Mouse (Mus musculus): Measurements from ENCODE around the gene Prss22. TPM values are rescaled to one million over a fixed set of nuclear protein-coding genes. Genes with fewer than 3 reads are reported as not detected.
"Not testable (repeated sequence)": the region's sequence is repeated elsewhere in the genome, so short reads cannot be mapped to it uniquely, and the experiment has no call there.

The Prss22 gene
- polyA plus RNA-seq, 1 experiment from 2014 or later, result not detected

- DNase-seq (ENCODE audit: low spot score), result no peak
- Histone ChIP-seq H3K9me3 (ENCODE audit: control insufficient read depth, low read length) (no peaks in the 10 kb centered on the region), H3K4me3 (replicated peaks; ENCODE audit: low read length) (no peak overlapping the region), H3K4me2 (replicated peaks) (no peak overlapping the region), H3K9ac (no peak overlapping the region), H3K27me3 (ENCODE audit: control insufficient read depth, insufficient read depth, low read length) (no peaks in the 10 kb centered on the region), H3K36me3 (replicated peaks; ENCODE audit: control insufficient read depth, insufficient read depth) (no peaks in the 10 kb centered on the region), H3K27ac (no peak overlapping the region), H3K4me1 (replicated peaks; ENCODE audit: control insufficient read depth, insufficient read depth, low read length) (no peaks in the 10 kb centered on the region)
- WGBS, result 22% methylated on average over 6 of the region's 6 CpGs
- no peak for ATAC-seq (ENCODE audit: low FRiP score)
Measured at GRCm38 (mm10) chr17:23965805-23966425, 32.0 kb downstream of the Prss22 start.

DNA sequence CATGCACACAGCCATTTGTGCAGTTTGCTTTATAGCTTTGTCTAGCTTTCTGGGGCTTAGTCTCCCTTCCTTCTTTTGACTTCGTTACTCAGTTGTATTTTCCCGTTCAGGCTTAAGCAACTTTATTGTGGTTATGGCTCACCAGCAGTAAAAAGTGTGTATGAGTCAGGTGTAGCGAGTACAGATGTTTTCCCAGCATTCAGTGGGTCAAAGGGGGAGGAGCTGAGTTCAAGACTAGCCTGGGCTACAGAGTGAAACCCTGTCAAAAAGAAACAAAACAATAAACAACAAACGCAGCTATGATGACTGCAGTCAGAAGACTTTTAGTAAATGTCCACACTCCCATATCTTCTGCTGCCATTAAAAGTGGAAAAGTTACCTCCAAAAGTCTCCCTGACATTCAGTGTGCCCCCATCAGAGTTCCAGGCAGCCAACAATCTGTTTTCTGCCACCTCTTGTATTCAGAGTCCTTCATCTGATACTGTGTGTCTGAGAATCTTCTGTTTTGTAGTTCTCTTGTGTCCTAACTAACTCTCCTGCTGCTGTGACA, 36.3 kb downstream of the Prss22 start:
- H3K36me3 ChIP-seq (replicated peaks; ENCODE audit: control insufficient read depth, insufficient read depth), result no peaks in the 10 kb centered on the region
- no peak overlapping the region for H3K9ac ChIP-seq
- ATAC-seq (ENCODE audit: low FRiP score) (no peak), DNase-seq (ENCODE audit: low spot score) (no peak)
- no peak overlapping the region for H3K4me3 ChIP-seq (replicated peaks; ENCODE audit: low read length)
- no peaks in the 10 kb centered on the region for H3K9me3 ChIP-seq (ENCODE audit: control insufficient read depth, low read length)
- H3K4me2 ChIP-seq (replicated peaks), result no peak overlapping the region
- no peaks in the 10 kb centered on the region for H3K27me3 ChIP-seq (ENCODE audit: control insufficient read depth, insufficient read depth, low read length)
- H3K27ac ChIP-seq, result no peak overlapping the region
- WGBS, result 63% methylated on average over 4 of the region's 4 CpGs
- H3K4me1 ChIP-seq (replicated peaks; ENCODE audit: control insufficient read depth, insufficient read depth, low read length), result no peaks in the 10 kb centered on the region

GRCm38 (mm10) chr17:23960084-23960738, 37.7 kb downstream of the Prss22 start:
- no peaks in the 10 kb centered on the region for H3K4me1 ChIP-seq (replicated peaks; ENCODE audit: control insufficient read depth, insufficient read depth, low read length)
- no peaks in the 10 kb centered on the region for H3K36me3 ChIP-seq (replicated peaks; ENCODE audit: control insufficient read depth, insufficient read depth)
- H3K9ac ChIP-seq, result no peak overlapping the region
- H3K4me2 ChIP-seq (replicated peaks), result no peak overlapping the region
- DNase-seq (ENCODE audit: low spot score), result peak; percentile 91
- peak; percentile 94 for ATAC-seq (ENCODE audit: low FRiP score)
- no peak overlapping the region for H3K27ac ChIP-seq
- H3K27me3 ChIP-seq (ENCODE audit: control insufficient read depth, insufficient read depth, low read length), result no peaks in the 10 kb centered on the region
- WGBS, result 38% methylated on average over 3 of the region's 3 CpGs
- no peak overlapping the region for H3K4me3 ChIP-seq (replicated peaks; ENCODE audit: low read length)
- no peaks in the 10 kb centered on the region for H3K9me3 ChIP-seq (ENCODE audit: control insufficient read depth, low read length)

GRCm38 (mm10) chr17:23955174-23955573, 42.7 kb downstream of the Prss22 start, which contains the start of gene Sbpl:
Gene Sbpl, minus strand, starts transcription at chr17:23955274.
- ATAC-seq (ENCODE audit: low FRiP score) (no peak), DNase-seq (ENCODE audit: low spot score) (no peak)
- H3K9me3 ChIP-seq (ENCODE audit: control insufficient read depth, low read length), result no peaks in the 10 kb centered on the region
- no peak within 1 kb of the TSS for H3K27ac ChIP-seq
- H3K27me3 ChIP-seq (ENCODE audit: control insufficient read depth, insufficient read depth, low read length), result no peaks in the 10 kb centered on the region
- H3K4me1 ChIP-seq (replicated peaks; ENCODE audit: control insufficient read depth, insufficient read depth, low read length), result no peaks in the 10 kb centered on the region
- no peak within 1 kb of the TSS for H3K4me2 ChIP-seq (replicated peaks)
- H3K36me3 ChIP-seq (replicated peaks; ENCODE audit: control insufficient read depth, insufficient read depth), result no peaks in the 10 kb centered on the region
- H3K9ac ChIP-seq, result no peak within 1 kb of the TSS
- 68% methylated on average over 5 of the region's 5 CpGs for WGBS
- no peak within 1 kb of the TSS for H3K4me3 ChIP-seq (replicated peaks; ENCODE audit: low read length)

GRCm38 (mm10) chr17:23950828-23951227, 47.1 kb downstream of the Prss22 start:
- not testable (repeated sequence) for H3K9me3 ChIP-seq (ENCODE audit: control insufficient read depth, low read length); H3K9ac ChIP-seq; DNase-seq (ENCODE audit: low spot score); ATAC-seq (ENCODE audit: low FRiP score); H3K27ac ChIP-seq; H3K4me1 ChIP-seq (replicated peaks; ENCODE audit: control insufficient read depth, insufficient read depth, low read length); H3K4me2 ChIP-seq (replicated peaks); H3K36me3 ChIP-seq (replicated peaks; ENCODE audit: control insufficient read depth, insufficient read depth); H3K27me3 ChIP-seq (ENCODE audit: control insufficient read depth, insufficient read depth, low read length); H3K4me3 ChIP-seq (replicated peaks; ENCODE audit: low read length)
- WGBS, result 79% methylated on average over 4 of the region's 4 CpGs

GRCm38 (mm10) chr17:23949068-23949467, 48.8 kb downstream of the Prss22 start:
- no peaks in the 10 kb centered on the region for H3K36me3 ChIP-seq (replicated peaks; ENCODE audit: control insufficient read depth, insufficient read depth)
- no peaks in the 10 kb centered on the region for H3K4me1 ChIP-seq (replicated peaks; ENCODE audit: control insufficient read depth, insufficient read depth, low read length)
- H3K27ac ChIP-seq, result no peak overlapping the region
- no peaks in the 10 kb centered on the region for H3K27me3 ChIP-seq (ENCODE audit: control insufficient read depth, insufficient read depth, low read length)
- ATAC-seq (ENCODE audit: low FRiP score) (no peak), DNase-seq (ENCODE audit: low spot score) (no peak)
- WGBS, result 96% methylated on average over 2 of the region's 2 CpGs
- H3K4me2 ChIP-seq (replicated peaks), result no peak overlapping the region
- no peaks in the 10 kb centered on the region for H3K9me3 ChIP-seq (ENCODE audit: control insufficient read depth, low read length)
- H3K4me3 ChIP-seq (replicated peaks; ENCODE audit: low read length), result no peak overlapping the region
- no peak overlapping the region for H3K9ac ChIP-seq

GRCm38 (mm10) chr17:23947486-23947885, 50.4 kb downstream of the Prss22 start:
- H3K36me3 ChIP-seq (replicated peaks; ENCODE audit: control insufficient read depth, insufficient read depth); H3K4me2 ChIP-seq (replicated peaks); DNase-seq (ENCODE audit: low spot score); H3K9me3 ChIP-seq (ENCODE audit: control insufficient read depth, low read length); H3K9ac ChIP-seq; H3K4me1 ChIP-seq (replicated peaks; ENCODE audit: control insufficient read depth, insufficient read depth, low read length); H3K4me3 ChIP-seq (replicated peaks; ENCODE audit: low read length); ATAC-seq (ENCODE audit: low FRiP score); H3K27me3 ChIP-seq (ENCODE audit: control insufficient read depth, insufficient read depth, low read length); H3K27ac ChIP-seq: not testable (repeated sequence)
- 78% methylated on average over 4 of the region's 4 CpGs for WGBS

Small RNA genes lying within 50 kb of the gene (microRNA-seq; reads per million reads assigned to microRNA genes)
- gene Gm27700, result not detected

Other genes starting within 250 kb of the Prss22 start
- gene Flywch1, start 226.5 kb downstream of the Prss22 start, polyA plus RNA-seq (2014; fragmentation: Nextera tagmentation; extraction: Ambion mirVana), result 179 and 183 TPM in 2 replicates
- gene Flywch2, start 212.0 kb downstream of the Prss22 start, polyA plus RNA-seq (2014; fragmentation: Nextera tagmentation; extraction: Ambion mirVana), result 75.4 and 78.4 TPM in 2 replicates
- gene Srrm2, start 207.6 kb downstream of the Prss22 start, polyA plus RNA-seq (2014; fragmentation: Nextera tagmentation; extraction: Ambion mirVana), result 390 and 455 TPM in 2 replicates
- gene Elob, start 169.0 kb downstream of the Prss22 start, polyA plus RNA-seq (2014; fragmentation: Nextera tagmentation; extraction: Ambion mirVana), result 1,176 and 1,404 TPM in 2 replicates
- gene Prss33, start 162.0 kb downstream of the Prss22 start, polyA plus RNA-seq (2014; fragmentation: Nextera tagmentation; extraction: Ambion mirVana), result not detected in 2 replicates
- 0.16 TPM in 1 of 2 replicates, not detected in the other for gene Prss32, start 154.2 kb downstream of the Prss22 start, polyA plus RNA-seq (2014; fragmentation: Nextera tagmentation; extraction: Ambion mirVana)
- 1.1 and 2.3 TPM in 2 replicates for gene Prss41, start 153.9 kb downstream of the Prss22 start, polyA plus RNA-seq (2014; fragmentation: Nextera tagmentation; extraction: Ambion mirVana)
- gene Prss21, start 130.0 kb downstream of the Prss22 start, polyA plus RNA-seq (2014; fragmentation: Nextera tagmentation; extraction: Ambion mirVana), result not detected in 2 replicates
- not detected in 2 replicates for gene Dcpp1, start 117.2 kb downstream of the Prss22 start, polyA plus RNA-seq (2014; fragmentation: Nextera tagmentation; extraction: Ambion mirVana)
- gene Dcpp2, start 117.2 kb downstream of the Prss22 start, polyA plus RNA-seq (2014; fragmentation: Nextera tagmentation; extraction: Ambion mirVana), result not detected in 2 replicates
- gene Dcpp3, start 80.6 kb downstream of the Prss22 start, polyA plus RNA-seq (2014; fragmentation: Nextera tagmentation; extraction: Ambion mirVana), result not detected in 2 replicates
- gene Sbp, start 56.4 kb downstream of the Prss22 start, polyA plus RNA-seq (2014; fragmentation: Nextera tagmentation; extraction: Ambion mirVana), result not detected in 2 replicates
- gene Sbpl, start 42.8 kb downstream of the Prss22 start, polyA plus RNA-seq (2014; fragmentation: Nextera tagmentation; extraction: Ambion mirVana), result not detected in 2 replicates
- not detected in 2 replicates for gene Prss30, start 17.5 kb downstream of the Prss22 start, polyA plus RNA-seq (2014; fragmentation: Nextera tagmentation; extraction: Ambion mirVana)
- gene Prss27, start 40.0 kb upstream of the Prss22 start, polyA plus RNA-seq (2014; fragmentation: Nextera tagmentation; extraction: Ambion mirVana), result 0.16 TPM in 1 of 2 replicates, not detected in the other
- gene Kctd5, start 75.4 kb upstream of the Prss22 start, polyA plus RNA-seq (2014; fragmentation: Nextera tagmentation; extraction: Ambion mirVana), result 77.8 and 79.9 TPM in 2 replicates
- 71.3 and 75.1 TPM in 2 replicates for gene Pdpk1, start 152.8 kb upstream of the Prss22 start, polyA plus RNA-seq (2014; fragmentation: Nextera tagmentation; extraction: Ambion mirVana)
- 29.1 and 30.6 TPM in 2 replicates for gene Amdhd2, start 165.7 kb upstream of the Prss22 start, polyA plus RNA-seq (2014; fragmentation: Nextera tagmentation; extraction: Ambion mirVana)
- gene Atp6v0c, start 171.6 kb upstream of the Prss22 start, polyA plus RNA-seq (2014; fragmentation: Nextera tagmentation; extraction: Ambion mirVana), result 1,495 and 1,569 TPM in 2 replicates
- gene Tbc1d24, start 207.5 kb upstream of the Prss22 start, polyA plus RNA-seq (2014; fragmentation: Nextera tagmentation; extraction: Ambion mirVana), result 27.1 and 27.6 TPM in 2 replicates
- gene Ntn3, start 211.4 kb upstream of the Prss22 start, polyA plus RNA-seq (2014; fragmentation: Nextera tagmentation; extraction: Ambion mirVana), result 3.9 and 5.0 TPM in 2 replicates
- 8.2 and 10.1 TPM in 2 replicates for gene Tedc2, start 222.8 kb upstream of the Prss22 start, polyA plus RNA-seq (2014; fragmentation: Nextera tagmentation; extraction: Ambion mirVana)

All from hindbrain, embryonic 14.5 days (tissue).